Mouse (Mus musculus) liver, adult (tissue): ENCODE data around the gene Nutm1.
A peak's percentile ranks its signal among the peaks of the same experiment; 100 is the strongest.

Source experiments
- GATA4 ChIP-seq: IDR thresholded peaks from 2 replicates; pipeline ENCODE4 v1.6.1; 2014; ENCODE audit warnings: mild to moderate bottlenecking, low read length; ENCODE audit not compliant: insufficient replicate concordance

The Nutm1 gene

GRCm38 (mm10) chr2:112259241-112259962 lies at the start of gene Nutm1:
Gene Nutm1 (minus strand): TSS chr2:112259291.
- TF ChIP-seq GATA4, result no peak

GRCm38 (mm10) chr2:112308671-112309070 lies 49.6 kb upstream of the Nutm1 start:
- no peak for TF ChIP-seq GATA4

GRCm38 (mm10) chr2:112298221-112298620 lies 39.1 kb upstream of the Nutm1 start:
- TF ChIP-seq GATA4, result no peak

GRCm38 (mm10) chr2:112296211-112296610 lies 37.1 kb upstream of the Nutm1 start:
- no peak for TF ChIP-seq GATA4

GRCm38 (mm10) chr2:112292823-112293222 lies 33.7 kb upstream of the Nutm1 start:
- TF ChIP-seq GATA4, result no peak

- TF ChIP-seq GATA4, result no peak
Measured at GRCm38 (mm10) chr2:112289507-112289906, 30.4 kb upstream of the Nutm1 start.

GRCm38 (mm10) chr2:112287059-112287458 lies 28.0 kb upstream of the Nutm1 start:
- no peak for TF ChIP-seq GATA4

- TF ChIP-seq GATA4, result no peak
Measured at GRCm38 (mm10) chr2:112285031-112285390, 25.9 kb upstream of the Nutm1 start.

GRCm38 (mm10) chr2:112284363-112285030 lies 25.4 kb upstream of the Nutm1 start:
- no peak for TF ChIP-seq GATA4

- TF ChIP-seq GATA4, result no peak
Measured at GRCm38 (mm10) chr2:112282846-112283245, 23.8 kb upstream of the Nutm1 start.

- no peak for TF ChIP-seq GATA4
Measured at GRCm38 (mm10) chr2:112276870-112277269, 17.8 kb upstream of the Nutm1 start.

GRCm38 (mm10) chr2:112273474-112273873 lies 14.4 kb upstream of the Nutm1 start:
- TF ChIP-seq GATA4, result no peak

- no peak for TF ChIP-seq GATA4
Measured at GRCm38 (mm10) chr2:112272909-112273308, 13.8 kb upstream of the Nutm1 start.

GRCm38 (mm10) chr2:112270011-112270410 lies 10.9 kb upstream of the Nutm1 start:
- TF ChIP-seq GATA4, result no peak

- TF ChIP-seq GATA4, result peak; percentile 59; the same call in 1 of the 2 replicates
Measured at GRCm38 (mm10) chr2:112267547-112268269, 8.6 kb upstream of the Nutm1 start.

- TF ChIP-seq GATA4, result no peak
Measured at GRCm38 (mm10) chr2:112266780-112267179, 7.7 kb upstream of the Nutm1 start.
